Comparison of ENCODE assay signal across 10 mouse cellular contexts in the genomic region with DNA sequence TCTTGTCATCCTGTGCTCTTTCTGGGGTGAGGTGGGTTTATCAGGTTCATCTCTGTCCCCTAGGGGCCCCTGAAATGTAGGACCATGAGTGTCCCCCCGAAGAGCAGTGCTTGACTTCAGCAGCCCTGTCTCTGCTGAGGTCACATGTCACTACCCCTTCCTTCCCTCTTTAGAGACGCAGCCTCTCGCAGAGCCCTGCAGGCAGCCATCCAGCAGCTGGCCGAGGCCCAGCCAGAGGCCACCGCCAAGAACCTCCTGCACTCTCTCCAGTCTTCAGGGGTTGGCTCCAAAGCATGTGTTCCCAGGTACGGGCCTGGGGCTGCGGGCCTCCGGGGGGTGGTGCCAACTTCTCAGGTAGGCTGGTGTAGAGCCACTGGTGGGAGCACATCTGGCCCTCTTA. TPM values are rescaled to one million over a fixed set of nuclear protein-coding genes. Genes with fewer than 3 reads are reported as not detected.
DNase-seq lines count a peak whose midpoint lies in the region; TF ChIP-seq lines count a peak whose summit lies in the region.
"Had no signal": no experiment of that assay in that cellular context is flagged by ENCODE, and none has a peak within 500 bp of the region (broad histone marks: within the 10 kb centered on the region; RNA-seq: fewer than 3 reads in every experiment).

No protein-coding gene starts in this region.

- H3K4me3 ChIP-seq in gastrocnemius, adult 2 months = no peak overlapping the region
- H3K4me3 ChIP-seq: forebrain, embryonic 10.5 days had no signal

- no peak for TF ChIP-seq CTCF in gastrocnemius, adult 2 months (IDR thresholded peaks at IDR 0.05)

- no peak overlapping the region; the same call in 1 of the 2 replicates for H3K27ac ChIP-seq in gastrocnemius, adult 2 months
- H3K27ac ChIP-seq: forebrain, embryonic 10.5 days had no signal

- DNase-seq in layer of hippocampus, adult 11-12 months (ENCODE audit: low spot score) = peak; percentile 36
- DNase-seq in layer of hippocampus, adult 9-10 months (ENCODE audit: low spot score) = no peak
- DNase-seq in adrenal gland, postnatal 25 days = peak; percentile 45
- peak; percentile 80 for DNase-seq in gastrocnemius, adult 2 months
- peak; percentile 79 to 85 for DNase-seq in heart, postnatal 14 days
- no peak for DNase-seq in embryo, embryonic 10.5 days (ENCODE audit: low spot score)
- no peak for DNase-seq in retina, postnatal 1 day
- no peak for DNase-seq in spleen, postnatal 36 days (ENCODE audit: low spot score in 2 of 2)
- DNase-seq: thymus, postnatal 4 days had no signal

- intact Hi-C loops in gastrocnemius, adult 2 months (cut with DNase I) = loop anchor here (5.0 kb wide), 1 partner anchor 37 kb away; no protein-coding TSS in a partner anchor
- intact Hi-C loops in heart, postnatal 14 days (cut with DNase I) = loop anchor here (10.0 kb wide), 1 partner anchor 1550 kb away; a partner anchor contains a TSS

RNA-seq across cellular contexts. Expression of a gene that starts 9.9 kb away (rescaled TPM):
- total RNA-seq in adrenal gland, postnatal 25 days (2021) = 71.9 and 76.6 TPM in 2 replicates
- 10 to 100 TPM; 31.3 to 31.9 TPM for total RNA-seq in gastrocnemius, adult 2 months (2021)
- 10 to 100 TPM; 45.1 to 46.6 TPM for total RNA-seq in heart, postnatal 14 days (2021)

RNA-seq across cellular contexts. Expression of a gene that starts 15.7 kb away (rescaled TPM):
- 743 and 806 TPM in 2 replicates for total RNA-seq in adrenal gland, postnatal 25 days (2021)
- 100 to 1,000 TPM; 567 to 689 TPM for total RNA-seq in gastrocnemius, adult 2 months (2021)
- 100 to 1,000 TPM; 645 to 715 TPM for total RNA-seq in heart, postnatal 14 days (2021)

RNA-seq across cellular contexts. Expression of a gene that starts 56.7 kb away (rescaled TPM):
- 65.7 and 67.8 TPM in 2 replicates for total RNA-seq in adrenal gland, postnatal 25 days (2021)
- 10 to 100 TPM; 38.5 to 39.6 TPM for total RNA-seq in gastrocnemius, adult 2 months (2021)
- total RNA-seq in heart, postnatal 14 days (2021) = 10 to 100 TPM; 41.5 to 41.8 TPM

Comparison
In these comparisons a context has a peak if more than half of its experiments do, and no peak if none do; other contexts are left out.
1. DNase-seq: peak in layer of hippocampus, adult 11-12 months (single experiment), adrenal gland, postnatal 25 days (single experiment), gastrocnemius, adult 2 months (single experiment) and heart, postnatal 14 days (2 of 2); none in layer of hippocampus, adult 9-10 months (single experiment), embryo, embryonic 10.5 days (single experiment), retina, postnatal 1 day (single experiment) and spleen, postnatal 36 days (0 of 2).